Mouse (Mus musculus): ENCODE measurements at regions not wholly inside any gene's neighbourhood (a gene's known extent, or its start where the extent isn't known, plus 50 kb on each side); places are given as distances from the start of the nearest gene placed in this dataset.

DNA sequence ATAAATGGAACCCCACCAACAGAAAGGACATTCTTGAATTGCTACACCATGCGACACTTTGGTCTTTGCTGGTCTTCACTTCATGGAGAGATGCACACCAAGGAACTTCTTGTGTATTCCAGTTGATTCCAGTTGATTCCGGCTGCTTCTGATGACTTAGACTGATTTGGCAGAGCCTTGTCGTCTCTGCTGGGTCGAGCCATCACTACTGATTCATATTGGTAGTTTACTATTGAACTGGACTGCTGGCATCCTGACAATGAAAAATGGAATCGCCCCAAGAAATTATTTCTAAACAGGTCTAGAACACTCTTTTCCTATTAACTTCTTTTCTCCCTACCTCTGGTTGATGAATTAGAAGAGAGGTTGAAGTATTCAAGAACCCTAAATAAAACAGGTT lies 277.7 kb downstream of the Tbc1d1 start:
- TF ChIP-seq CTCF (IDR thresholded peaks at IDR 0.05; ENCODE audit: control insufficient read depth, insufficient read depth, insufficient read length) (no peak), MAX (IDR thresholded peaks at IDR 0.05) (no peak), USF1 (IDR thresholded peaks at IDR 0.05; ENCODE audit: low read depth) (no peak), MYOD1 (IDR thresholded peaks at IDR 0.05; ENCODE audit: control insufficient read depth, insufficient read length, low read depth) (no peak), FOSL1 (IDR thresholded peaks at IDR 0.05; ENCODE audit: insufficient read depth, low read length, poor library complexity, severe bottlenecking) (no peak), MYOG (IDR thresholded peaks at IDR 0.05; ENCODE audit: control insufficient read depth, extremely low read depth, insufficient read length) (no peak), CEBPB (IDR thresholded peaks at IDR 0.05; ENCODE audit: low read depth) (no peak)
